Mouse (Mus musculus): ENCODE results near the gene Hivep3. TPM values are rescaled to one million over a fixed set of nuclear protein-coding genes. Genes with fewer than 3 reads are reported as not detected.

The Hivep3 gene
- polyA plus RNA-seq, 1 experiment: 40.0 TPM

DNA sequence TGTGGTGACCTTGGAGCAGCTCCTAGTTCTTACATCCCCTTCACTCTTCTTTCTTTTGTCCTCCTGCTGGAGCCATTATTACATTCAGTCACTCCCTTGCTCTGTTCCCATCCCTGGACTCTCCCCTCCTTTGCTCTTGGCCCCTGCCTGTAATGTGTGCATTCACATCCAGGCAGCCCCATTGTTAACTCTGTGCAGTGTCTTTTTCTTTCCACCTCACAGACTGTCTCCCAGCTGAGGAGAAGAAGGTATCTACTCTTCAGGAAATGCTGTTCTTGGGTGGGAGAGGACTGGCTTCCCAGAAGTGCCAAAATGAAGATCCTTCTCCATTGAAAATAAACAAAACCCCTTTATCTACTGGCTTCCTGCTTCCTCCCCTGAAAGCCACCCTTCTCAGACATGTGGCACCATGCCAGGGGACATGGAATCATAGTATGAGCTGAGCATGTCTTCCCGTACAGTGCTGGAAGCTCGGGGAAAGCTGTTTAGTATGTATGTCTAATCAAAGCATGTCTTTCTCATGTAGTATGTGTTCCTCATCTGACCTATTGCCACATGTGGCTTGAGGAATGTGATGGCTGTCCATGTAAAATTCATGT is 17.9 kb downstream of the Hivep3 start:
- WGBS: 93% methylated on average over 2 of the region's 2 CpGs
- Histone ChIP-seq H3K4me1 (replicated peaks; ENCODE audit: control insufficient read depth, insufficient read depth, low read length) (no peaks in the 10 kb centered on the region; the same call in 1 of the 2 replicates), H3K4me3 (ENCODE audit: control insufficient read depth, insufficient read depth, low read length) (no peak overlapping the region), H3K36me3 (ENCODE audit: control insufficient read depth, insufficient read depth, low read length) (no peaks in the 10 kb centered on the region), H3K27ac (ENCODE audit: control insufficient read depth, insufficient read depth, low read length) (peak overlapping the region; percentile 24; the same call in 1 of the 2 replicates), H3K27me3 (ENCODE audit: control insufficient read depth, insufficient read depth, low read length) (no peaks in the 10 kb centered on the region)
- no peak for TF ChIP-seq POLR2A (IDR thresholded peaks at IDR 0.05; ENCODE audit: control insufficient read depth, extremely low read depth, insufficient read depth, low read length, poor library complexity)
- no peak for TF ChIP-seq CTCF (IDR thresholded peaks at IDR 0.05; ENCODE audit: borderline replicate concordance, control insufficient read depth, extremely low read depth, insufficient read depth, low read length, poor library complexity)
- DNase-seq: no peak

DNA sequence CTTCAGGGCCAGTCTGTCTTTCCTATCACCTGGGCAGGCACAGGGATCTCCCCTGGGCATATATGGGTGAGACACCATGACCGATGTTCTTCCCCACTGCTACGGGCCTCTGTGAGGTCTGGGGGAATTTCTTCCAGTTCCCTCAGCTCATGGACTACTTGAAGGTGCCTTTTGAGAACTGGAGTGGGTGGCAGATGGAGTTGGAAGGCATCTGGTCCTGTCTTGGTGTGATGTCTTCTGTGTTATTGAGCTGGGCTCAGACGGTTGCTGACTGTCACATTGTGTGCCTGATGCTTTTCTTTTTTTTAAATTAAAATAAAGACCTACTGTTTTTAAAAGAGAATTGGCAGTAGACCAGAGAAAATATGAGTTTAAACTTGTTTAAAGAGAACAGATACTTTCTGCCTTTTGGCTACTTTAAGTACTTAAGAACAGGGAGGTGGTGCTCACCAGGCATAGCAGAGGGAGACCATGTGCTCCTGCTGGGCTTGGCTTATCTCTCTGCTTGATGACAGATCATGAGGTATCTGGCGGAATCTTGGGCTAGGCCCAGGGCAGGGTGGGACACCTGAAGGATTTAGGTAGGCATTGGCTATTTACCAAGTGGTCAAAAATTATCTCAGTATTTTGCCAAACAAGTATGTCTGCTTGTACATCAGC is 26.1 kb downstream of the Hivep3 start:
- Histone ChIP-seq H3K4me3 (ENCODE audit: control insufficient read depth, insufficient read depth, low read length) (no peak overlapping the region), H3K36me3 (ENCODE audit: control insufficient read depth, insufficient read depth, low read length) (no peaks in the 10 kb centered on the region), H3K27me3 (ENCODE audit: control insufficient read depth, insufficient read depth, low read length) (no peaks in the 10 kb centered on the region), H3K27ac (ENCODE audit: control insufficient read depth, insufficient read depth, low read length) (no peak overlapping the region; the same call in 1 of the 2 replicates), H3K4me1 (replicated peaks; ENCODE audit: control insufficient read depth, insufficient read depth, low read length) (no peaks in the 10 kb centered on the region)
- WGBS: 94% methylated on average over 4 of the region's 4 CpGs
- no peak for TF ChIP-seq POLR2A (IDR thresholded peaks at IDR 0.05; ENCODE audit: control insufficient read depth, extremely low read depth, insufficient read depth, low read length, poor library complexity)
- TF ChIP-seq CTCF (IDR thresholded peaks at IDR 0.05; ENCODE audit: borderline replicate concordance, control insufficient read depth, extremely low read depth, insufficient read depth, low read length, poor library complexity): no peak
- no peak for DNase-seq

DNA sequence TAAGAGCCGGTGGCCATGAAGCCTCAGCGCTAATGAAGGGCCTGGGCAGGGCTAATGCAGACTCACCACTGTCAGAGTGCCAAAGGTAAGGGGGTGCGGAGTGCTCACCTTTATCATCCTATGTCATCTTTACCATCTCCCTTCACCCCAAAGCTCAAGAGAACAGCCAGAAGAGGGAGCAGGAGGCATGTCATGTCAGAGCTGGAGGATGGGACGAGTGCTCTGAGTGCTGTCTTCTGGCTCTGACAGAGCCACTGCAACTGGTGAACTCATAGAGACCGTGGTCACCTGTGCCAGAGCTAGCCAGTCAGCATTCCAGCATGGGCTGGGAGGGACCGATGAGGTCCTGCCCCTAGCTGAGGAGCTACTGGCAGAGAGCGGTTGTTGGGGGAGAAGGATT is 27.2 kb downstream of the Hivep3 start:
- TF ChIP-seq CTCF (IDR thresholded peaks at IDR 0.05; ENCODE audit: borderline replicate concordance, control insufficient read depth, extremely low read depth, insufficient read depth, low read length, poor library complexity) (no peak), POLR2A (IDR thresholded peaks at IDR 0.05; ENCODE audit: control insufficient read depth, extremely low read depth, insufficient read depth, low read length, poor library complexity) (no peak)
- H3K27me3 ChIP-seq (ENCODE audit: control insufficient read depth, insufficient read depth, low read length): no peaks in the 10 kb centered on the region
- H3K27ac ChIP-seq (ENCODE audit: control insufficient read depth, insufficient read depth, low read length): no peak overlapping the region
- WGBS: 89% methylated on average over 7 of the region's 7 CpGs
- no peaks in the 10 kb centered on the region for H3K4me1 ChIP-seq (replicated peaks; ENCODE audit: control insufficient read depth, insufficient read depth, low read length)
- no peak for DNase-seq
- H3K4me3 ChIP-seq (ENCODE audit: control insufficient read depth, insufficient read depth, low read length): no peak overlapping the region
- H3K36me3 ChIP-seq (ENCODE audit: control insufficient read depth, insufficient read depth, low read length): no peaks in the 10 kb centered on the region

DNA sequence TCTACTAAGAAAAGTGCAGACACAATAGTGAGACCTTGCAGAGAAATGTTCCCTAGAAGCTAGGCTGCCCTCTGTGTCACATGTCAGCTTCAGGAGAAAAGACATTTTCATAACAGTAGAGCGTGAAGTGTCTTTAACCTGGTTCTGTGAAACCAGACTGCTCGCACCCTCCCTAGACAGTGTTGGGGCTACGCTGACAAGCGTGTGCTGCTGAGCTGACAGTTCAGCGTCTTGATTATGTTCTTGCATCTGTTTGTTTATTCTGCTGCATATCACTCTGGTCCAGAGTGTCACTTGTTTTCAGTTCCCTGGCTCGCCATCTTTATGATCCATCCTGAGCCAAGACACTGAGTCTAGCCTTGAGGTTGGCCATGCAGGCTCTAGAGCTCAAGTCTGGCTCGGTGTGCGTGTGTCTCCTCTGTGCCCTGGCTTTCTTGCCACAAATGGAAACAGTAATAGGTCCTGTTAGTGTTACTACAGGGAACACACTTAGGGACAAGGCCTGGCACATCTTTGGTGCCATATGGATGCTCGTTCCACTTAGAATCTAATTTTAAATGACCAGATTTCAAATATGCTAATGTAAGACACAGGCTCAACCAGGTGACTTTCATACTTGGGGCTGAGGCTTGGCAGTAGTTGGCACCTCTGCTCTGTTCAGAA is 28.0 kb downstream of the Hivep3 start:
- Histone ChIP-seq H3K4me1 (replicated peaks; ENCODE audit: control insufficient read depth, insufficient read depth, low read length) (no peaks in the 10 kb centered on the region), H3K36me3 (ENCODE audit: control insufficient read depth, insufficient read depth, low read length) (no peaks in the 10 kb centered on the region), H3K4me3 (ENCODE audit: control insufficient read depth, insufficient read depth, low read length) (no peak overlapping the region), H3K27ac (ENCODE audit: control insufficient read depth, insufficient read depth, low read length) (no peak overlapping the region), H3K27me3 (ENCODE audit: control insufficient read depth, insufficient read depth, low read length) (no peaks in the 10 kb centered on the region)
- TF ChIP-seq CTCF (IDR thresholded peaks at IDR 0.05; ENCODE audit: borderline replicate concordance, control insufficient read depth, extremely low read depth, insufficient read depth, low read length, poor library complexity) (no peak), POLR2A (IDR thresholded peaks at IDR 0.05; ENCODE audit: control insufficient read depth, extremely low read depth, insufficient read depth, low read length, poor library complexity) (no peak)
- 92% methylated on average over 9 of the region's 9 CpGs for WGBS
- no peak for DNase-seq

GRCm38 (mm10) chr4:119762171-119762570 is 28.6 kb downstream of the Hivep3 start:
- Histone ChIP-seq H3K36me3 (ENCODE audit: control insufficient read depth, insufficient read depth, low read length) (no peaks in the 10 kb centered on the region), H3K27ac (ENCODE audit: control insufficient read depth, insufficient read depth, low read length) (no peak overlapping the region), H3K27me3 (ENCODE audit: control insufficient read depth, insufficient read depth, low read length) (no peaks in the 10 kb centered on the region), H3K4me1 (replicated peaks; ENCODE audit: control insufficient read depth, insufficient read depth, low read length) (no peaks in the 10 kb centered on the region), H3K4me3 (ENCODE audit: control insufficient read depth, insufficient read depth, low read length) (no peak overlapping the region)
- no peak for TF ChIP-seq POLR2A (IDR thresholded peaks at IDR 0.05; ENCODE audit: control insufficient read depth, extremely low read depth, insufficient read depth, low read length, poor library complexity)
- TF ChIP-seq CTCF (IDR thresholded peaks at IDR 0.05; ENCODE audit: borderline replicate concordance, control insufficient read depth, extremely low read depth, insufficient read depth, low read length, poor library complexity): no peak
- DNase-seq: no peak
- 90% methylated on average over 2 of the region's 2 CpGs for whole genome bisulfite sequencing

DNA sequence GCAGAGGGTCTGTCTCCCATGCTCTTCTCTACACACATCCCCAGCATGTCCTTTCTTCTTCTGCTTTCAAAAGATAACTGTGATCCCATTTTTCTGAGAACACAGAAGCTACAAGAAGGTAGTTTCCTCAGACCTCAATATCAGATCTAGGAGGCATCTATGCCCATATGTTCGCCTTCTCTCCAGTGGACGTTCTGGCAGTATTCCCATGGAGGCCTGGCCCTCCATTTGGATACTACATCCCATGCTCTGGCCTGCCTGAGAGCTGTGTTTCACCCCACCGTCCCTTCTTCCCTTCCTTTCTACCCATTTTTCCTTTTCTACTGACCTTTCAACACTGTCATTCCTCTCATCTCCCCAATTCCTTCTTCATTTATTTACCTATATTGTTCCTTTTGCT is 34.5 kb downstream of the Hivep3 start:
- Histone ChIP-seq H3K4me3 (ENCODE audit: control insufficient read depth, insufficient read depth, low read length) (no peak overlapping the region), H3K27ac (ENCODE audit: control insufficient read depth, insufficient read depth, low read length) (no peak overlapping the region), H3K36me3 (ENCODE audit: control insufficient read depth, insufficient read depth, low read length) (no peaks in the 10 kb centered on the region), H3K4me1 (replicated peaks; ENCODE audit: control insufficient read depth, insufficient read depth, low read length) (no peaks in the 10 kb centered on the region), H3K27me3 (ENCODE audit: control insufficient read depth, insufficient read depth, low read length) (no peaks in the 10 kb centered on the region)
- DNase-seq: no peak
- 98% methylated on average over 3 of the region's 3 CpGs for WGBS
- TF ChIP-seq CTCF (IDR thresholded peaks at IDR 0.05; ENCODE audit: borderline replicate concordance, control insufficient read depth, extremely low read depth, insufficient read depth, low read length, poor library complexity) (no peak), POLR2A (IDR thresholded peaks at IDR 0.05; ENCODE audit: control insufficient read depth, extremely low read depth, insufficient read depth, low read length, poor library complexity) (no peak)

Data from thymus, adult 2 months (tissue).